Mouse (Mus musculus) cerebellum, adult 2 months (tissue): ENCODE data around the gene Fgf8. TPM values are rescaled to one million over a fixed set of nuclear protein-coding genes. Genes with fewer than 3 reads are reported as not detected.

Source experiments
- DNase-seq, 2 experiments: peaks; one replicate each; pipeline ENCODE4 v3.0.0; 2021
- H3K27ac ChIP-seq: fragments of 200-500 bp; 2 replicates; pipeline ENCODE4 v1.5.1; 2012; ENCODE audit warnings: low read length, control low read depth, inconsistent platforms; ENCODE audit not compliant: insufficient read depth
- H3K27me3 ChIP-seq: fragments of 200-500 bp; 2 replicates; pipeline ENCODE4 v1.6.1; 2012; ENCODE audit warnings: inconsistent platforms, mild to moderate bottlenecking, low read length, moderate library complexity; ENCODE audit not compliant: control insufficient read depth, insufficient read depth
- H3K4me1 ChIP-seq: fragments of 200-500 bp; 2 replicates; pipeline ENCODE4 v1.6.1; 2011; ENCODE audit warnings: low read length; ENCODE audit not compliant: control insufficient read depth, insufficient read depth
- H3K4me3 ChIP-seq: fragments of 200-500 bp; replicated peaks from 2 replicates; pipeline ENCODE3; 2011; ENCODE audit warnings: mild to moderate bottlenecking, low read depth, low read length, control low read depth; ENCODE audit not compliant: insufficient read depth
- CTCF ChIP-seq: fragments of 200-500 bp; IDR thresholded peaks from 2 replicates; pipeline ENCODE4 v1.5.1; 2011; ENCODE audit warnings: low read depth, mild to moderate bottlenecking, control low read depth, low read length, moderate library complexity, borderline replicate concordance; ENCODE audit not compliant: insufficient read depth
- POLR2A ChIP-seq: fragments of 200-500 bp; IDR thresholded peaks from 2 replicates; pipeline ENCODE4 v1.6.1; 2011; ENCODE audit warnings: low read length, control low read depth, borderline replicate concordance; ENCODE audit not compliant: insufficient read depth
- WGBS: fragments of 180-500 bp; shearing (Covaris S2); methylation state at CpG from one replicate; pipeline ENCODE4 v1.1.7; 2018; 5-methylcytosine and 5-hydroxymethylcytosine counted together
- polyA plus RNA-seq: library from polyadenylated mRNA; depleted of rRNA; stranded (reverse); fragments of >200 nt; gene quantifications from 2 replicates; pipeline ENCODE4 v1.2.3, GENCODE M21; 2012; rRNA removed

The Fgf8 gene
- polyA plus RNA-seq, 1 experiment, result not detected

DNA sequence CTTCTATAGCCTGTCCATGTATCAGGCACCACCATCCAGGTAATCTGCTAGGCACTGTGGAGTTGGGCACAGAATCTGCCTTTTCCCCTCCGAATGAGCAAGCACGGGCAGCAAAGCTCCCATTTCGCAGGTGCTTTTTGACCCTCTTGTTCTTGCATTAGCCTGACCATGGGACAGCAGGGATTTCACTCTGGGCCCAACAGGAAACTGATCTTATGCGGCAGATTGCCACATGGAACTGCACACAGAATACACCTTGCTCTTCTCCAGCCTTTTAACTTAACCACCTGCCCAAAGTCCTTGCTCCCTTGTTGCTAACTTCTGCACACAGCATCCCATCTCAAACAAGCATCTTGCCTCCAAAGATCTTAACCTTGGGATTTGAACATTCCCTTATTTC lies 55.7 kb downstream of the Fgf8 start:
- DNase-seq, result no peak

More for the DNA sequence above, 55.7 kb downstream of the Fgf8 start:
- no peak overlapping the region for H3K27ac ChIP-seq
- H3K4me3 ChIP-seq, result no peak overlapping the region
- 71% methylated on average over 4 of the region's 4 CpGs for WGBS
- H3K4me1 ChIP-seq, result no peaks in the 10 kb centered on the region
- no peaks in the 10 kb centered on the region; the same call in 1 of the 2 replicates for H3K27me3 ChIP-seq
- TF ChIP-seq POLR2A (no peak), CTCF (no peak)

Other genes with a start within 250 kb of the Fgf8 start
- gene Poll, start 182.4 kb downstream of the Fgf8 start, polyA plus RNA-seq, result 14.5 and 14.6 TPM in 2 replicates
- 44.6 and 56.7 TPM in 2 replicates for gene Gm17018, start 182.3 kb downstream of the Fgf8 start, polyA plus RNA-seq
- gene Fbxw4, start 82.6 kb downstream of the Fgf8 start, polyA plus RNA-seq, result 43.7 and 44.8 TPM in 2 replicates
- 14.7 and 15.0 TPM in 2 replicates for gene Npm3, start 6.7 kb upstream of the Fgf8 start, polyA plus RNA-seq
- 109 and 116 TPM in 2 replicates for gene Mgea5, start 40.9 kb upstream of the Fgf8 start, polyA plus RNA-seq
- gene Kcnip2, start 73.1 kb upstream of the Fgf8 start, polyA plus RNA-seq, result 9.5 and 10.8 TPM in 2 replicates